Mouse (Mus musculus) adrenal gland, postnatal 14 days (tissue): ENCODE results near the gene Il12rb1. TPM values are rescaled to one million over a fixed set of nuclear protein-coding genes. Genes with fewer than 3 reads are reported as not detected.

Source experiments
- DNase-seq: peaks from one replicate; pipeline ENCODE4 v3.0.0; 2021; ENCODE audit warnings: mixed read lengths
- total RNA-seq: library from RNA; stranded (reverse); gene quantifications from 2 replicates; pipeline ENCODE4 v1.2.3, GENCODE M21; 2021

Gene Il12rb1
- total RNA-seq, 1 experiment from 2014 or later, result not detected

- no peak for DNase-seq
Observed at GRCm38 (mm10) chr8:70827796-70828195, 19.5 kb downstream of the Il12rb1 start.

GRCm38 (mm10) chr8:70831517-70831916 is 23.3 kb downstream of the Il12rb1 start:
- DNase-seq, result no peak

- DNase-seq, result no peak
Observed at GRCm38 (mm10) chr8:70832371-70832770, 24.1 kb downstream of the Il12rb1 start.

- peak; percentile 55 for DNase-seq
Observed at GRCm38 (mm10) chr8:70833018-70833482, 24.8 kb downstream of the Il12rb1 start.

GRCm38 (mm10) chr8:70833520-70833919 is 25.3 kb downstream of the Il12rb1 start:
- peak; percentile 84 for DNase-seq

GRCm38 (mm10) chr8:70834071-70834470 is 25.8 kb downstream of the Il12rb1 start:
- no peak for DNase-seq

GRCm38 (mm10) chr8:70836666-70837065 is 28.4 kb downstream of the Il12rb1 start:
- DNase-seq, result no peak

GRCm38 (mm10) chr8:70838654-70839407 is 30.6 kb downstream of the Il12rb1 start:
- DNase-seq, result no peak

GRCm38 (mm10) chr8:70839408-70840351 is 31.4 kb downstream of the Il12rb1 start, which contains the start of gene Arrdc2:
Arrdc2 (minus strand) TSS chr8:70839720.
- DNase-seq, result peak; percentile 99

GRCm38 (mm10) chr8:70840590-70840989 is 32.3 kb downstream of the Il12rb1 start:
- no peak for DNase-seq

GRCm38 (mm10) chr8:70841147-70842072 is 33.2 kb downstream of the Il12rb1 start:
- peak; percentile 93 for DNase-seq

- DNase-seq, result no peak
Observed at GRCm38 (mm10) chr8:70842484-70842883, 34.2 kb downstream of the Il12rb1 start.

GRCm38 (mm10) chr8:70843214-70843773 is 35.0 kb downstream of the Il12rb1 start:
- no peak for DNase-seq

GRCm38 (mm10) chr8:70843941-70844340 is 35.7 kb downstream of the Il12rb1 start:
- no peak for DNase-seq

- DNase-seq, result peak; percentile 95
Observed at GRCm38 (mm10) chr8:70844523-70844922, 36.3 kb downstream of the Il12rb1 start.

GRCm38 (mm10) chr8:70845108-70845507 is 36.9 kb downstream of the Il12rb1 start:
- no peak for DNase-seq

- no peak for DNase-seq
Observed at GRCm38 (mm10) chr8:70846371-70847154, 38.3 kb downstream of the Il12rb1 start.

- DNase-seq, result peak; percentile 59
Observed at GRCm38 (mm10) chr8:70849333-70849990, 41.2 kb downstream of the Il12rb1 start.

GRCm38 (mm10) chr8:70850132-70850845 is 42.0 kb downstream of the Il12rb1 start:
- DNase-seq, result no peak
